Mouse (Mus musculus): ENCODE measurements around the gene Snap91.

GRCm38 (mm10) chr9:86789186-86789585, 91.3 kb downstream of the Snap91 start:
- no peak for TF ChIP-seq CTCF (IDR thresholded peaks at IDR 0.05)
- no peak for TF ChIP-seq EP300 (IDR thresholded peaks at IDR 0.05)

All from lung, postnatal 0 days (tissue).